Mouse (Mus musculus): ENCODE results near the gene Zfp30.

Gene Zfp30

GRCm38 (mm10) chr7:29783871-29784551 is at the start of gene Zfp30:
TSS of gene Zfp30 (plus strand) at chr7:29783998.
- DNase-seq (ENCODE audit: low spot score in 2 of 2), result peak; percentile 73 to 78

- no peak for DNase-seq (ENCODE audit: low spot score in 2 of 2)
Measured at GRCm38 (mm10) chr7:29742258-29742657, 41.5 kb upstream of the Zfp30 start.

GRCm38 (mm10) chr7:29760476-29760875 is 23.3 kb upstream of the Zfp30 start:
- DNase-seq (ENCODE audit: low spot score in 2 of 2), result no peak

GRCm38 (mm10) chr7:29764702-29765101 is 19.1 kb upstream of the Zfp30 start:
- DNase-seq (ENCODE audit: low spot score in 2 of 2), result no peak

GRCm38 (mm10) chr7:29767058-29767686 is 16.6 kb upstream of the Zfp30 start:
- peak; percentile 71 to 78 for DNase-seq (ENCODE audit: low spot score in 2 of 2)

GRCm38 (mm10) chr7:29768090-29768900 is 15.5 kb upstream of the Zfp30 start, which contains the start of gene Zfp84:
TSS of gene Zfp84 (plus strand) at chr7:29768552.
- DNase-seq (ENCODE audit: low spot score in 2 of 2), result peak; percentile 81 to 86

GRCm38 (mm10) chr7:29768980-29769379 is 14.8 kb upstream of the Zfp30 start:
- no peak for DNase-seq (ENCODE audit: low spot score in 2 of 2)

GRCm38 (mm10) chr7:29773503-29773902 is 10.3 kb upstream of the Zfp30 start:
- DNase-seq (ENCODE audit: low spot score in 2 of 2), result no peak

GRCm38 (mm10) chr7:29774371-29774770 is 9.4 kb upstream of the Zfp30 start:
- DNase-seq (ENCODE audit: low spot score in 2 of 2), result no peak

GRCm38 (mm10) chr7:29776568-29776967 is 7.2 kb upstream of the Zfp30 start:
- DNase-seq (ENCODE audit: low spot score in 2 of 2), result no peak

GRCm38 (mm10) chr7:29777372-29777771 is 6.4 kb upstream of the Zfp30 start:
- no peak for DNase-seq (ENCODE audit: low spot score in 2 of 2)

- no peak for DNase-seq (ENCODE audit: low spot score in 2 of 2)
Measured at GRCm38 (mm10) chr7:29785023-29785422, 1.2 kb downstream of the Zfp30 start.

- DNase-seq (ENCODE audit: low spot score in 2 of 2), result no peak
Measured at GRCm38 (mm10) chr7:29785888-29786287, 2.1 kb downstream of the Zfp30 start.

GRCm38 (mm10) chr7:29792906-29793305 is 9.1 kb downstream of the Zfp30 start:
- DNase-seq (ENCODE audit: low spot score in 2 of 2), result no peak

GRCm38 (mm10) chr7:29807046-29807445 is 23.2 kb downstream of the Zfp30 start:
- DNase-seq (ENCODE audit: low spot score in 2 of 2), result no peak

GRCm38 (mm10) chr7:29812244-29812643 is 28.4 kb downstream of the Zfp30 start:
- no peak for DNase-seq (ENCODE audit: low spot score in 2 of 2)

- DNase-seq (ENCODE audit: low spot score in 2 of 2), result no peak
Measured at GRCm38 (mm10) chr7:29814381-29814780, 30.6 kb downstream of the Zfp30 start.

- no peak for DNase-seq (ENCODE audit: low spot score in 2 of 2)
Measured at GRCm38 (mm10) chr7:29815061-29815784, 31.4 kb downstream of the Zfp30 start.

- DNase-seq (ENCODE audit: low spot score in 2 of 2), result peak; percentile 82 to 85
Measured at GRCm38 (mm10) chr7:29815910-29816429, 32.2 kb downstream of the Zfp30 start, which contains the start of gene Zfp790. TSS of gene Zfp790 (plus strand) at chr7:29816114.

GRCm38 (mm10) chr7:29818619-29819254 is 34.9 kb downstream of the Zfp30 start:
- peak; percentile 42 to 56 for DNase-seq (ENCODE audit: low spot score in 2 of 2)

GRCm38 (mm10) chr7:29828001-29828400 is 44.2 kb downstream of the Zfp30 start:
- no peak for DNase-seq (ENCODE audit: low spot score in 2 of 2)

Measured in frontal cortex, postnatal 14 days (tissue).